Mouse (Mus musculus): Measurements from ENCODE around the gene Med29.

The Med29 gene

GRCm38 (mm10) chr7:28392429-28393271, at the start of gene Med29, which contains the start of gene Paf1:
Gene Med29, minus strand, starts transcription at chr7:28392708.
Gene Paf1, plus strand, starts transcription at chr7:28392951.
- peak; percentile 97 for DNase-seq (ENCODE audit: low read depth)

GRCm38 (mm10) chr7:28441776-28442485, 49.4 kb upstream of the Med29 start:
- DNase-seq (ENCODE audit: low read depth): no peak

- DNase-seq (ENCODE audit: low read depth): peak; percentile 64
These were observed 48.2 kb upstream of the Med29 start for GRCm38 (mm10) chr7:28440739-28441138.

GRCm38 (mm10) chr7:28438771-28439170, 46.3 kb upstream of the Med29 start:
- no peak for DNase-seq (ENCODE audit: low read depth)

- DNase-seq (ENCODE audit: low read depth): no peak
These were observed 45.5 kb upstream of the Med29 start for GRCm38 (mm10) chr7:28437964-28438363.

- peak; percentile 82 for DNase-seq (ENCODE audit: low read depth)
These were observed 44.5 kb upstream of the Med29 start, which contains the start of gene Gmfg for GRCm38 (mm10) chr7:28436932-28437570. Gene Gmfg, plus strand, starts transcription at chr7:28437447.

- peak; percentile 95 for DNase-seq (ENCODE audit: low read depth)
These were observed 43.9 kb upstream of the Med29 start for GRCm38 (mm10) chr7:28436271-28436904.

GRCm38 (mm10) chr7:28435660-28436259, 43.3 kb upstream of the Med29 start:
- no peak for DNase-seq (ENCODE audit: low read depth)

GRCm38 (mm10) chr7:28432252-28432651, 39.7 kb upstream of the Med29 start:
- no peak for DNase-seq (ENCODE audit: low read depth)

GRCm38 (mm10) chr7:28430512-28430911, 38.0 kb upstream of the Med29 start:
- DNase-seq (ENCODE audit: low read depth): no peak

- DNase-seq (ENCODE audit: low read depth): no peak
These were observed 35.2 kb upstream of the Med29 start for GRCm38 (mm10) chr7:28427738-28428137.

GRCm38 (mm10) chr7:28423018-28423417, 30.5 kb upstream of the Med29 start:
- no peak for DNase-seq (ENCODE audit: low read depth)

GRCm38 (mm10) chr7:28419416-28419815, 26.9 kb upstream of the Med29 start:
- no peak for DNase-seq (ENCODE audit: low read depth)

GRCm38 (mm10) chr7:28418096-28418670, 25.7 kb upstream of the Med29 start:
- no peak for DNase-seq (ENCODE audit: low read depth)

GRCm38 (mm10) chr7:28417368-28417767, 24.9 kb upstream of the Med29 start:
- no peak for DNase-seq (ENCODE audit: low read depth)

GRCm38 (mm10) chr7:28412826-28413225, 20.3 kb upstream of the Med29 start:
- DNase-seq (ENCODE audit: low read depth): no peak

GRCm38 (mm10) chr7:28410841-28411475, 18.4 kb upstream of the Med29 start:
- no peak for DNase-seq (ENCODE audit: low read depth)

GRCm38 (mm10) chr7:28401942-28402341, 9.4 kb upstream of the Med29 start:
- DNase-seq (ENCODE audit: low read depth): no peak

GRCm38 (mm10) chr7:28401030-28401429, 8.5 kb upstream of the Med29 start:
- no peak for DNase-seq (ENCODE audit: low read depth)

- DNase-seq (ENCODE audit: low read depth): no peak
These were observed 6.3 kb upstream of the Med29 start for GRCm38 (mm10) chr7:28398696-28399340.
